Mouse (Mus musculus) cerebellum, postnatal 4 days (tissue): ENCODE measurements around the gene U90926.
A peak's percentile ranks its signal among the peaks of the same experiment; 100 is the strongest.

Source experiments
- DNase-seq, 2 experiments: peaks; one replicate each; pipeline ENCODE4 v3.0.0; 2022; ENCODE audit warnings: low spot score in 2 of 2, mixed read lengths in 1 of 2

The U90926 gene

DNA sequence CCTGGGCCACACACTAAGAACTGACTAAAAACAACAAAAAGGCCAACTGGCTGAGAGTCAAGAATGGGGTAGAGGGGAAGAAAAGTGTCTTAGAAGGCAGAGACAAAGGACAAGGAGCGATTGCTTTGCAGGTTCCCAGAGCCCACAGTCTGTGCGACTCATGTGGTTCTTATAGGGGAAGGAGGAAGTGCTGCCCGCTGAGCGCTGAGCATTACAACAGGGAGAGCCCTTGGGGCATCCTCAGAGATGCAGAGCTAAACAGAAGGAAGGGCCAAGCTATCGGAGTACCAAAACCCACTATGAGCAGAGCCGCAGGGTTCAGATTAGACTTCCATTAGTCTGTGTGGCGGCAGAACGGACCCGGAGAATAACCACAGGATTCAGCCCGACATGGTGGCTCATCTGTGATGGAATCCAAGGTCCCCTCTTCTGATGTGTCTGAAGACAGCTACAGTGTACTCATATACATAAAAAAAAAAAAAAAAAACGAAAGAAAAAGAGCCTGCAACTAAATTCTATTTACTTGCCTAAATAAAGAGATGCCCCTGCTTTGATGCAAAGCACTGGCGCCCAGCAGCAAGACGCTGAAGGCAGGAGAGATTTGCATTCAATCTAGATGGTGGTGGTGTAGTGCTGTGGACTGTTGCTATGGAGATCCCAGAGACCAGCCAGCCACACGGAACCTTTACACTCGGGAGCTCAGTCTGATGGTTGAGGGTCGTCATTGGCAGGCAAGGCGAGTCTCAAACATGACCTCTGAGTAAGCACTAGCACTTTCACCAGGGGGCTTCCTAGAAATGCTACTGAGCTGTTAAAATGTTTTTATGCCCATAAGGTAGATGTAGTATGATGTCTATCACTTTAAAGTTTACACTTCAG, 3.9 kb upstream of the U90926 start:
- no peak for DNase-seq

DNA sequence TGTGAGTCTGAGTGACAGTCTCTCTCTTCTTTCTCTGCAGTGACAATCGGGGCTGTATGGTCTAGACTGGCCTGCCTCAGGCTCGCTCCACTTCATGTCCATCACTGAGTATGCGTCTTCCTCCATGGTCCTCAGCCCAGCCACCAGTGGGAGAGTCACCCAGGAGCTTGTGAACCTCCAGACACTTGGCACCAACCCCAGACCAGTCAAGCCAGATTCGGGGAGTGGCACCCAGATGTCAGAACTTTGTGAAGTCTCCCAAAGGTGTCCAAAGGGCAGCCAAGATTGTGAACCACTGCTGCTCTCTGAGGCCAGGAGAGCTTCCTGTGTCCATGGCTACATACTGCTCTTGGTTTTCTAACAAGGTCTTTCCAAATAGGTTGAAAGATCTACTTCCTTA, 3.0 kb downstream of the U90926 start:
- DNase-seq: no peak

DNA sequence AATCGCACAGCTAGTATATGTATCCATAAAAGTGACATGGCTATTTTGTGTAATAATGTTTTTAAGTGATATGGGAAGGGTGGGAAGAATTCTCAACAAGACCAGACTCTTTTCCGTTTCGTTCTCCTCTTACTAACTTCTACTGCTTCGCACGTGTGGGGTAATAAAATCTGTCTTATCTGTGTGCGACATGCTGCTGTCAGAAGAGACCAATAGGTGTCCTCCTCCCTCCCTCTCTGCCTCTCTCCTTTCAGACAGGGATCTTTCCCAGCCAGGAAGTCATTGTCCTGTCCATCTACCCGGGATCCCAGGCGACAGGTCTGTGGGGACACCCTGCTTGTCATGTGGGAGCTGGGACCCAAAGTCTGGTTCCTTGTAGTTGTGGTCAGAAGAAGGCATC, 5.0 kb downstream of the U90926 start:
- no peak for DNase-seq

DNA sequence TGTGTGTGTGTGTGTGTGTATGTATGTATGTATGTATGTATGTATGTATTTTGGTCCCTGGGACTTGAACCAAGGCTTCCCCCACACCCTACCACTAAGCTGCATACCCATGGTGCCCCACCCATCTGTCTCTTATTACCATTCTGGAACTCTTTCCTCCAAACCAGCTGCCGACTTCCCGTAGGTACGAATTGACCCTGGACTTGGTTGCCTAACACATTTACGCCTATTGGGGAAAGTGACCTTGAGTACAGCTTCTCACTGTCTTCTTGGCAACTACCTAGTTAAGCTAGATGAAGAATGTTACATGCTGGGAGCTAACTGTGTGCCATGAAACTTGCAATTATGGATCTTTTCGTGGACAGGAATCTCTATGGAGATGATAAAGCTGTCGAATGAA, 9.1 kb downstream of the U90926 start:
- no peak for DNase-seq

DNA sequence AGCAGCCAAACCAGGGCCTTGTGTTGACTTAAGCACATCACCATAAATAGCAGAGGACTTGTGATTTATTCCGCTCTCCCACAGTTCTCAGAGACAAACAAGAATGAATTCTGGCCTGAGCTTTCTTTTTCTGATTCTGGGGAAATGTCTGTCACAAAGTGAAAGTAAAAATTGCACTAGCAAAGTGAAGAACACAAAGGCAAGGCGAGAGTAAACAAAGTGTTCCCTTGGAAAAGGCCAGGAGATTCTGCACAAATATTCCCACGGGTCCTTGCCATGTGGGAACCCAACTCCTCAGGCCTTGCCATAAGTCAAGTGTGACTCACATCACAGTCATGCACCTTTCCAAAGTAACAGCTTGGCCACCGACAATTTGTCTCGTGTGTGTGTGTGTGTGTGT, 9.5 kb downstream of the U90926 start:
- no peak for DNase-seq

DNA sequence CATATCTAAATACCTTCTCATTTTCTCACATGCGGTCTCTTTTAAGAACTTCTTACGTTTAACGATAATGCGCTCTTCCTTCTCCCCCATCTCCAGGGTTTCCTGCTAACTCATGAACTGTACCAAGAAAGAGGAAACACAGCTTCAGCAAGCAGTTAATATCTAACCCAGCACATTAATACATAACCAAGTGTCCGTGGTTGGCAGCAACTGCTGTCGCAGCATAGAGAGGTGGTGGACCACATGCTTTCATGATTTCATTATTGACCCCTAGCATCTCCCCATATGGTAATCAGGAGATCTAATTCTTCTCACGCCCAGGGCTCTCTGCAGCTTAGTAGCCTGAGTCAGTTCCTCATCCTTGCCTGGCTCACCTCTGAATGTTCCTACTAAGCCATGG, 10.0 kb downstream of the U90926 start:
- DNase-seq: no peak

DNA sequence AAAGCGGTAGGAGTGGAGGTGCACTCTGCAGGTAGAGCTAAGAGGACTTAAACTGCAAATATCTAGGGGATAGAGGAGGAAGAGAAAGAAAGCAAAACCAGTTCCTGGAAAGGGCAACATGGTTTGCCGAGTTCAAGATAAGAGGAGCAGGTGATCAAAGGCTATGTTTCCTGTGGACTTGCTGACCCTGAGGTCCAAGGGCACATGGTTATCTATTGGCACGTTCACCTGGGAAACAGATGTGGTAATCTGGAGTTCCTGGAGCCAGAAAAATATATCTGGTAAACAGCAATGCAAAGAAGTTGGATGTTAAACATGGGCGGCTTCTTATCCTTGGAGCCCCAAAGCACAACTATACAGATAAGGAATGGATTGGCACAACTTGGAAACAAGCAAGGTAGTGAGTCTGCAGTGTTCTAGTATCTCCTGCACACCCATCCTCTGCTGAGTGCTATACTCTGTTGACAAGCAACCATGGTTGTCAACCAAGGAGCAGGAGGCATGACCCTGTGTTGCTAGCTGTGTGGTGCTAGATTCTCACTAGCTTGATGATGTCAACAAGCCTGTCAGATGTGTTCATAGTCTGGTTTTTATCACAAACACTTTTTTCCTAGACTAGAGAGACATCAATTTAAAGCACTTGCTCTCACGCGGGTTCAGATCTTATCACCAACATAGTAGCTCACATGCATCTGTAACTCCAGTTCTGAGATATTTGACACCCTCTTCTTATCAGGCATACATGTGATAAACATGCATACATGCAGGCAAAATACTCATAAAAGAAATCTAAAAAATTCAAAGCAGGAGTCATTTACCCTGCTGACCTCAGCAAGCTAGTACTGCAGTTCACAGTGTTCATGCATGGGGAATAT, 10.8 kb downstream of the U90926 start:
- no peak for DNase-seq

DNA sequence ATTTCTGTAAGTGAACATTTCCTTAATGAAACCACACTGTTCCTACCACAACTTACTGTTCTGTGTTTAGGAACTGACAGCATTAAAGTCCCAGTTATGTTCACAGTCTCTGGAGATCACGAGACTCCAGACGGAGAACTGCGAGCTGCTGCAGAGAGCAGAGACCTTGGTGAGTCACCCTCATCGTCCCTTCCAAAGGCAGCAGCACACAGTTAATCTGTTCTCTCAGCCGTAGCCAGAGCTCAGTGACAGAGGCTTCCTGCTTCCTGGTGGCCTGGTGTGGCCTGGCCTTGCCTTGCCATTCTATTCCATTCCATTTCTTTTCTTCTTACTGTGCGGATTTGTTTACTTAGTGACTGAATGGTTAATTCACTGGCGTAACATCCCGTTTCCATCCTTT, 16.9 kb downstream of the U90926 start:
- DNase-seq: no peak

DNA sequence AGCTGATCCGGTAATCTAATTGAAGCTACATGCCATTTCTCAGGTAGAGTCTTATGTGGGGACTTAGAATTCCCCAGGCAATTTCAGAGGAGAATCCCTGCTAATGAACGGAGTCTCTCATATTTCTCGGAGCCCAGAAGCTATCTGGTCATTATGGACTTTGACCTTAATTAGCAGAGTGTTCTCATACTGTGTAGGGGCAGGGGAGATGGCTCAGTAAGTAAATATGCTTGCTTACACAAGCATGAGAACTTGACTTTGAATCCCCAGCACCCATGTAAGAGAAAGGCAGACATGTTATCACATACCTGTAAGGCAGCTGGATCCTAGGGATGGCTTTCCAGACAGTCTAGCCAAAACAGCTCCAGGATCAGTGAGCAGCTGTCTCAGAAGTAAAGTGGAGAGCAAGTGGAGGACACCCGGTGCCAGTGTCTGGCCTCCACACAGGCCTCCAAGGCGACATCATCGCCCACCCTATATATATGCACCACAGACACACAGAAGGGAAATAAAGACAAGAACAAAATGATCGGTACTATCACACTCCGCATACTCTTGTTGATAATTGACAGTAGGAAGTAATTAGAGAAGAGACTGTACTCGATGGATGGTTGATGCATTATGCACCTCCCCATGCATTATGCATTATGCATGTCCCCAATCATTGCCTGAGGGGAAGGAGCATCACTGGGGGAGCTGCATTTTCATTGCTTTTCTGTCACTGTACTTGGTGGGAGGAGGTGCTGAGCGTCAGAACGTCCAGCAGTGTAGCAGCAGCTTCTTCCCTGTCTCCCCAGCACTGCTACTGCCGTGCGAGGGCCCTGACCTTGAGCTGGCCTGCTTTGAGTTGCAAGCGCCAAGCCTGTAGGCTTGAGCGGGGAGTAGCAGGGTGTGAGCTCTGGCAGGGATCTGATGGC, 18.1 kb downstream of the U90926 start:
- no peak for DNase-seq

DNA sequence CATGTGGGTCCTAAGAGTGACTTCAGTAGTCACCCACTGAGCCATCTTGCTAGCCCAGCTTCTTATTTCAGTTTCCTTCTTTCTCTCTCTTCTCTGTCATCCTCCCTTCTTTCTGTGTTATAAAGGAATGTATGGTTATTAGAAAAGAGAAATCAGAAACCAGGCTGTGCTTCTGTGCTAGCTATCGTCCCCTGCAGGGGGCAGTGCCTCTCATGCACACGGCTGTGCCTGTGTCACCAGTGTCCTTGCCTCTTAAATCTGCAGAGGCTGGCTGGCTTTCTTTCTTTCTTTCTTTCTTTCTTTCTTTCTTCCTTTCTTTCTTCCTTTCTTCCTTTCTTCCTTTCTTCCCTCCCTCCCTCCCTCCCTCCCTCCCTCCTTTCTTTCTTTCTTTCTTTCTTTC, 19.5 kb downstream of the U90926 start:
- DNase-seq: peak in 1 of 2 experiments; percentile 36

DNA sequence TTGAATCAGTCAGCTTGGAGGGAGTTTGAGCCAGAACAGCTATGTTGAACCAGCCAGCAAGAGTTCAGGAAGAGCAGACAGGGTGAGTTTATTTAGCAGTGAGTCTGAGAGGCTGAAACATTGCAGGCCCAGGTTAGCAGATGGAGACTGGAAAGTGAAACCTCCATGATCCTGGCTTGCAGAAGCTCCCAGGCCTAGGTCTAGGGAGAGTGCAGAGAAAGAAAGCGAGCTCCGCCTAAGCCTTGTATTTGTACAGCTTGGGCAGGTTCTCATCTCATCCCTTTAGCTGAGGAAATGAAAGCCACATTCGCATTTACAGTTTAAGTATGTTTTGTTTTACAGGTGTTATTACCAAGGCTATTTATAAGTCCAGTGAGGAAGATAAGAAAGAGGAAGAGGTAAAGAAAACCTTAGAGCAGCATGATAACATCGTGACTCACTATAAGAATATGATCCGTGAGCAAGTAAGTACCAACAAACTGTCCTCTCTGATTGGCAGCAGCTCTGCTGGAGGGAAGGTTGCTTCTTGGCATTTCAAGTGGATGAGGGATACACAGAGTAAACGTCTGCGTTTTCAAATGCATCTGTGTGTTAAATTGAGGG, 26.2 kb downstream of the U90926 start:
- no peak for DNase-seq

DNA sequence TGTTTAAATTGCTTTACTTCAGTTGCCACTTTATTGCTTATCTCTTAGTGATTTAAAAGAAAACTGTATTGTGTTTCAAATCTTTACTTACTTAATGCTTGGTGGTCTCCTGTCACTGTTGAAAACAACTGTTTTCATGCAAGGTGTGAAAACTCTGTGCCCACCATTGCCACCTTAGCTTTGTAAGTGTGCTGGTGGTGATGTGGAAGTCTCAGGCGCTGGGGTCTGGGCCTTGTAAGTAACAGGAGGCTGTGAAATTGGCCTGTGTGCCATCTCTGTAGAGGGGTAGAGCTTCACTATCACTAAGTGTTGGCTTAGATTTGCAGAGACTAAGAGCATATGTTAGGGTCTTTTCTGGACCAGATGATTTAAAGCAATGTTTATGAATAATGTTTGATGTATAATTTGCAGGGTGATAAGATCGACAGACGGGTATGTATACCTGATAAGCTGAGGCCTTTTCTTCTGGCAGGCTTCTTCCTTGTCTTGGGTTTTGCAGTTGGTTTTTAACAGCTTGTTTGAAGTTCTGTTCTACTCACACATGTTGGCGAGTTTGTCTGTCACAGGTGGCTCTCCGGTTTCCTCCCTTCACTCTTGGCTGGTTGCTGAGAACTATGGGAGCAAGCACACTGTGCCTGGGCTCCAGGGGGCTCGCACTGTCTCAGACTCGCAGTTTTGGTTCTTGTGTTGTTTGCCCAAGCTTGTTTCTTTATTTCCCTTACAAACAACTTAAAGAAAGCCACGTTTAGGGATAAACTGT, 32.0 kb downstream of the U90926 start:
- no peak for DNase-seq

DNA sequence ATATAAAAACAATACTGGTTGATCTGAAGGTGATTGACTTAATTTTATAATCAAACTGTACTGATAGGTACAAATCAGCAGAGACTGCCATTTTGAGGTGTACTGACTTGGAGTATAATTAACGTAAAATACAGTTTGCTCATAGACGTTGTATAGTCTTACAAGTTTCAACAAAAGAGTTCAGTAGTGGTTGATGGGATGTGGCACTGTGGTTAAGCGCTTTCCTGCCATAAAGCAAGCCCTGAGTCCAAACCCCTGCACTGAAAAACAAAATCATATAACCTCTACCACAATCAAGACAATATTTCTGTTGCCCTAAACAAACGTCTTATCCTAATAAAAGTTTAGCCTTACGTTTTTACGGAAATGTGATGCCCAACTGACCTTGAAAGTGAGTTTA, 49.2 kb downstream of the U90926 start:
- DNase-seq: no peak
